Mouse (Mus musculus): ENCODE data around the gene Sult3a1. TPM values are rescaled to one million over a fixed set of nuclear protein-coding genes. Genes with fewer than 3 reads are reported as not detected.
"Not testable (repeated sequence)": the region's sequence is repeated elsewhere in the genome, so short reads cannot be mapped to it uniquely, and the experiment has no call there.

Sult3a1 gene
- not detected for total RNA-seq (2021)
- long read RNA-seq, experiment 1: 0 reads
- long read RNA-seq, experiment 2: 0 reads

- no peak for DNase-seq (ENCODE audit: low spot score in 2 of 2)
These were observed at the start of gene Sult3a1 for GRCm38 (mm10) chr10:33857421-33857820. TSS of gene Sult3a1 (plus strand) at chr10:33857721.

GRCm38 (mm10) chr10:33811807-33812206, 45.7 kb upstream of the Sult3a1 start:
- DNase-seq (ENCODE audit: low spot score in 2 of 2): no peak

DNA sequence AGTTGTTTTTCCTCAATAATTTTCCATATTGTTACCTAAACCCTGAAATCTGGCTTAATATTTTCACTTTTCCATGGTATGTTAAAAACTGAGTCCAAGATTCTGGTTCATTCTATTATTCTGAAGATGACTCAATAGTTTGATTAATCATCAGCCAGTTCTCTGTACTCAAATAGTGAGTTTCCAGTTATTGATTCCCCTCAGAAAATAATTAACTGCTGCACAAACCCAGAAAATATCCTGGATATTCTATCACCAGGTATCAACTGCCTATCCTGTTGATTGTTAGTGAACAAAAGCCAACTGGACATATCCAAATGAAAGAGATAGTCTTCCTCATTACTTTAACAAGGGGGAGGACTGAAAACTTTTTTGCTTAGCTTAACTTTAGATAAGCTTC, 43.3 kb upstream of the Sult3a1 start:
- no peak for DNase-seq (ENCODE audit: low spot score in 2 of 2)

DNA sequence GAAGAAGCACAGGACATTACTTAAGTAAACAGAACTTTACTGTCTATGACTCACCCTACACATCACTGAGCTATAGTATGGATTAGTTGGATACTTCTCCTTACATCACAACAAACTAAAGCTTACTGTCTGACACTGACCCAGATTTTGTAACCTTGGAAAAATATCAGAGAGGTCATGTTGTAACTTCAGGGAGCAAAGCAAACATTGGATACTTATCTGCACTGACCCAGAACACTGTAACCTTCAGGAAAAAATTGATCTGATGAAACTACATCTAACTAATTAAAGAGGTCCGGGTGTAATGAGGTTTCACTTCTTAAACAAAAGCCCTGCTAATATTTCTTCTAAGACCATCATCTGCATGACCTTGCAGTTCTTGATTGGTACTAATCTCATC, 40.6 kb upstream of the Sult3a1 start:
- no peak for DNase-seq (ENCODE audit: low spot score in 2 of 2)

GRCm38 (mm10) chr10:33820892-33821291, 36.6 kb upstream of the Sult3a1 start:
- no peak for DNase-seq (ENCODE audit: low spot score in 2 of 2)

DNA sequence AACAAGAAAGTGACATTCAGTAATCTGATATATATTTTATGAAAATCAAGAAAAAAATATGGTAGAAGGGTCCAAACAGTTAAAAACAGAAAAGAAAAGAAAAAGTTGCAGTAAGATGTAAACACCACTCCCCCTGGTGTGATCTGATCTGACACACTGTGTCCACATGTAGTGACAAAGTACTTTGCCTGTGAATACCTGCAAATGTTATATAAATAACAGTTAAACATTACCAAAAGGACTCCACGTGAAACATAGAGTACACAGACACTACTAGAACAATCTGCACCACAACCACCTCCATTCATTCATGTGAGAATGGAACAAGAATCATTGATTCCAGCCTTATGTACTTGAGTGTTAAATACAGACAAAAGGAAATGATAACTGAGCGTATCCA, 8.5 kb downstream of the Sult3a1 start:
- no peak for DNase-seq (ENCODE audit: low spot score in 2 of 2)

- DNase-seq (ENCODE audit: low spot score in 2 of 2): no peak
These were observed 12.9 kb downstream of the Sult3a1 start for GRCm38 (mm10) chr10:33870441-33870840.

- DNase-seq (ENCODE audit: low spot score in 2 of 2): no peak
These were observed 15.3 kb downstream of the Sult3a1 start for GRCm38 (mm10) chr10:33872672-33873398.

DNA sequence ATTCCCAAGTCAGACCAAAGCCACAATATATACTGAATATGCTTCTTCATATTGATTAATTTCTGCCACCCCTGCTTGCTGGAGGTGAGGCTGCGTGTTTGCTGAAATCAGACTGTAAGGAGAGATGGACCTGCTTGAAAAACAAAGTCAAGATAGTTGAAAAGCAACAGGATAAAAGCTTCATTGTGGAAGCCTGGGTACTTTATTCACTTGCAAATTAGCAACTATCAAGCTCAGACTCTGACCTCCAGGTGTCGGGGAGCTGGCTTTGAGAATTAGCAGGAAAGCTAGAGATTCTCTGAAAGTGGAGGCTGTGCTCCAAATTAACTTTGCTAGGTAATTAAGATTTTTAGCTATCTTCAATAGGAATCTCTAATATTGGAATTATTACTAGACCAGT, 24.9 kb downstream of the Sult3a1 start:
- DNase-seq (ENCODE audit: low spot score in 2 of 2): not testable (repeated sequence)

DNA sequence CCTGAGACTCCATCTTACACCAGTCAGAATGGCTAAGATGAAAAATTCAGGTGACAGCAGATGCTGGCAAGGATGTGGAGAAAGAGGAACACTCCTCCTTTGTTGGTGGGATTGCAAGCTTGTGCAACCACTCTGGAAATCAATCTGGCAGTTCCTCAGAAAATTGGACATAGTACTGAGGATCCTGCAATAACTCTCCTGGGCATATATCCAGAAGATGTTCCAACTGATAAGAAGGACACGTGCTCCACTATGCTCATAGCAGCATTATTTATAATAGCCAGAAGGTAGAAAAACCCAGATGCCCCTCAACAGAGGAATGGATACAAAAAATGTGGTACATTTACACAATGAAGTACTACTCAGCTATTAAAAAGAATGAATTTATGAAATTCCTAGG, 44.0 kb downstream of the Sult3a1 start:
- DNase-seq (ENCODE audit: low spot score in 2 of 2): not testable (repeated sequence)

DNA sequence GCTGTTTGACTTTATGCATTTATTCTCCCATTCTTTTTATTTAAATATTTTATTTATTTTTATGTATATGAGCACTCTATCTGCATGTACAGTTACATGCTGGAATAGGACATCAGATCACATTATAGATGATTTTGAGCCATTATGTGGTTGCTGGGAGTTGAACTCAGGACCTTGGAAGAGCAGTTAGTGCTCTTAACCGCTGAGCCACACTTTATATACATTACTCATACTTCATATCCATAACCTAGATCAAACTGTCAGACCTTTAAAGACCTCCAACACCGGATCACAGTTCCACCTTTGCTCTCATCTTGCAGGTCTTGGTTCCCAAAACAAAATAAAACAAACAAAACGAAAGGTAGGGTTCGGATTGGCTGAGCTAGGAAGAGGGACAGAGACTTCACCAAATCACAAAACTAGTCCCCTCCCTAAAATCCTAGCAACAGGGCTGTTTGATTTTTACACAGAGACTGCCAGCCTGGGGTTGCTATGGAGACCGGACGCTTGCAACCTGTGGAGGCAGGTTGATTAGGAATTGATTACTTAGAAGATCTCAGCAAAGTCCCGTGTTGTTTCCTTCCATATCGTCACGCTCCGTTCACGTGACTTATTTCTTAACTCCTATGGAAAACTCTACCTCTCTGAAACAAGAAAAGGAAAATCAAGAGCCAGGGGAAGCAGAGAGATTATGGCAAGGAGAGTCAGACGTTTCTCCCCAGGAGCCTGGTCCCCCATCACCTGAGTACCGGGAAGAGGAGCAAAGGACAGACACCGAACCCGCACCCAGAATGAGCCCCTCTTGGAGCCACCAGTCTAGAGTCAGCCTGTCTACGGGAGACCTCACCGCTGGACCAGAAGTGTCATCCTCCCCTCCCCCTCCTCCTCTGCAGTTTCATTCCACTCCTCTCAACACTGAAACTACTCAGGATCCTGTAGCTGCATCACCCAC, 47.3 kb downstream of the Sult3a1 start, which contains the start of gene Rsph4a:
Rsph4a (plus strand) TSS at position 582 of the 952 bp plus-strand sequence.
- DNase-seq (ENCODE audit: low spot score in 2 of 2): peak in 1 of 2 experiments; percentile 8

DNA sequence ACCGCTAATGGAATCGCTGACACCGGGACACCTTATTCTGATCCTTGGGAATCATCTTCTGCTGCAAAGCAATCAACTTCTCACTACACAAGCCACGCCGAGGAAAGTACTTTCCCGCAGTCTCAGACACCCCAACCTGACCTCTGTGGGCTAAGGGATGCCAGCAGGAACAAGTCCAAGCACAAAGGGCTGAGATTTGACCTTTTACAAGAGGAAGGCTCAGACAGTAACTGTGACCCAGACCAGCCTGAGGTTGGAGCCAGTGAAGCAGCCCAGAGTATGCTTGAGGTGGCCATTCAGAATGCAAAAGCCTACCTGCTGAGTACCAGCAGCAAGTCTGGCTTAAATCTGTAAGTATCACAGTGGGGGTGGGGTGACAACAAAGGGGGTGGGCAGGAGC, 48.0 kb downstream of the Sult3a1 start:
- DNase-seq (ENCODE audit: low spot score in 2 of 2): no peak

Other genes starting within 250 kb of the Sult3a1 start
- gene Clvs2, start 233.0 kb upstream of the Sult3a1 start, total RNA-seq (2021): under 1 TPM; 0.17 to 0.21 TPM
- gene Sult3a2, start 71.0 kb upstream of the Sult3a1 start, total RNA-seq (2021): not detected
- not detected for gene Rsph4a, start 47.4 kb downstream of the Sult3a1 start, total RNA-seq (2021)
- gene Zup1, start 93.5 kb downstream of the Sult3a1 start, total RNA-seq (2021): 10 to 100 TPM; 10.3 to 13.4 TPM
- gene Rwdd1, start 161.9 kb downstream of the Sult3a1 start, total RNA-seq (2021): 10 to 100 TPM; 92.3 to 95.6 TPM
- not detected for gene Trappc3l, start 179.9 kb downstream of the Sult3a1 start, total RNA-seq (2021)
- not detected for gene Calhm4, start 186.6 kb downstream of the Sult3a1 start, total RNA-seq (2021)
- gene Calhm5, start 238.8 kb downstream of the Sult3a1 start, total RNA-seq (2021): 1 to 10 TPM in 1 of 2 experiments, under 1 TPM in 1; 0.78 to 1.0 TPM

Data from gastrocnemius, postnatal 4 days (tissue).